Mouse (Mus musculus): Measurements from ENCODE around the gene Asb11.
A peak's percentile ranks its signal among the peaks of the same experiment; 100 is the strongest.

Gene Asb11

GRCm38 (mm10) chrX:164436709-164437108, at the start of gene Asb11:
Gene Asb11, plus strand, starts transcription at chrX:164436994.
- no peak for DNase-seq (ENCODE audit: low read depth, low spot score)

- no peak for DNase-seq (ENCODE audit: low read depth, low spot score)
Measured at GRCm38 (mm10) chrX:164394091-164394490, 42.7 kb upstream of the Asb11 start.

- peak; percentile 16 for DNase-seq (ENCODE audit: low read depth, low spot score)
Measured at GRCm38 (mm10) chrX:164398456-164398855, 38.3 kb upstream of the Asb11 start.

DNA sequence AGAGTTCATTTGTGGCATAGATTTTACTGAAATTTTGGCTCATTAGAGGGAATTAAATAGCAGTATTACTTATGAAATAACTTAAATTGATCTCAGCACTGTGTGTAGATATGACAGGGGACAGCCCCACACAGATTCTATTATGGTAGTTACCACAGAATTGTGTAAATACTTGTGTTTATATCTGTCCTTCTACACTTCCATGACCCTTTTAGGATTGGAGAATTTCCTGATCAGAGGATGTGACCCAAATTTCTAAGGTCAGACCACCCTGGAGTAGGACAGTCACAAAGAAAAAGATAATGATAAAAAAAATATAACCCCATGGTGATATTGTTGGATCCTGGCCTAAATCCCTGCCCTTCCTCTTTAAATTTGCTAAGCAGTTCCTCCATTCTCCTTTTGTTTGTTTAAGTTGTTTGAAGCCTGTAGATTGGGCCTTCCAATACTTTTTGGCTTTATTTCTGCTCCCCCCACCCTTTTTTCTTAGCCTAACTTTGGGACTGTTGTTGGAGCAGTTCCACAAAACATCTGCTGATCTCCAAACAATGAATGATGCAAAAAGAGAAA, 31.6 kb upstream of the Asb11 start:
- no peak for DNase-seq (ENCODE audit: low read depth, low spot score)

DNA sequence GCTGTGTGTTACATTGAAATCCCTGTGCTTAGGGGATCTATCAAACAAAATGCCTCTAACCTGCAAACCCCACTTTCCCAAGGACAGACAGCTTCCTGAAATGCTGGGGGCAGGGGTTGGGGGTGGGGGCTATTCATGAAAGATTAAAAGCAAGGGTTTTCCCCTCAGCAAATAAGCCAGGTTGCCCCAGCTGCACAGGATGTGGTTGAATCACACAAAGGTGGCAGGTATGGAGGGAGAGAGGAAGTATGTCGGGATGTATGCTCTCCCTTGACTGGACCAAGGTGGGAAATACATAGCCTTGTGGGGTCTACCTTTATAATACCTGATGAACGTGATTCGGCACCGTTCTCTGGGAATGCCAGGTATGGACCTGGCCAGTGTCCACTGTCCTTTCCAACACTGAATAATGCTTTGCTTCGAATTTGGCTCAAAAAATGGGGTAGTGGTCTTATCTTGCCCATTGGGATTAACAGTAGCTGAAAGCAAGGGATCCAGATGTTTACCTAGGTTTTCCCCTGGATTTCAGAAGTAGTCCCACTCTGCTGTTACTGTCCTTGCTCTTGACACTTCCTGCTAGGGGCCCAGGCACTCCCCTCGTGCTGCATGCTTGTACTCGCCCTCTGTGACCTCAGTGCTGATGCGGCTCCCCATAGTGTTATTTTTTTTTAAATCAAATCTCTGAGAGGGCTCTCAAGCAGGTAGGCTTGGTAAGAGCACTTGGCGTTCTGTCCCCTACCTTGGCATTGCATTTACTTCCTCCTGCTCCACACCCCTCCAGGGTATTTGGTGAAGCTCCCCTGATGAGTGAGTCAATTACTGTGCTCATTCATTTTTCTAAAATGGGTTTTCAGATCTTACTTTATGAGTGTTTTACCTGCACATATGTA, 30.4 kb upstream of the Asb11 start:
- DNase-seq (ENCODE audit: low read depth, low spot score) = peak; percentile 39

DNA sequence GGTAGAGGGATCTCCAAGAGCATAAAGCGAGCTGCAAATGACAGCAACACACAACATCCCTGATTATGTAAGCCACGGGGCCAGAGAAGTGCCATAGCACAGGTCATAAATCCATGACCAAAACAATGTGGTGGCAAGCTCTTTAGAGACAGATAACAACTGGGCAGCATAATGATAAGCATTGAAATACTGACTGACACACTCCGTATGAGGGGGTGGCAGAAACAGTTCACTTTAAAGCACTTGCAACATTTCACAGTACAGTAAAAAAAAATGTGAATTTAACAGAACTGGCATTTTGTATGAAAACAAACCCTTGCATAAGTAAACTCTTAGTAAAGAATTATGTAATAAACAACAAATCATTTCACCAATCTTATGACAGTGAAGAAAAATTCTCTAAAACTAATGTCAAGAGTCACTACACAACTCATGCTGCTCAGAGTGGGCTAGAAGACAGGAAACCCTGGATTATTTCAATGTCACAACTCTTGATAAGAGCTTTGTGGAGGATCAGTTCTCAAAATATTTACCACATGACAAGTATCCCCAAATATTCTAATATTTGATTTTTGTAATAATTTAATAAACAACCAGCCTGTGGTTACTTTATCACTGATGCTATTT, 28.4 kb upstream of the Asb11 start:
- DNase-seq (ENCODE audit: low read depth, low spot score) = no peak

GRCm38 (mm10) chrX:164410562-164410961, 26.2 kb upstream of the Asb11 start:
- DNase-seq (ENCODE audit: low read depth, low spot score) = no peak

GRCm38 (mm10) chrX:164416803-164417202, 20.0 kb upstream of the Asb11 start:
- DNase-seq (ENCODE audit: low read depth, low spot score) = no peak

DNA sequence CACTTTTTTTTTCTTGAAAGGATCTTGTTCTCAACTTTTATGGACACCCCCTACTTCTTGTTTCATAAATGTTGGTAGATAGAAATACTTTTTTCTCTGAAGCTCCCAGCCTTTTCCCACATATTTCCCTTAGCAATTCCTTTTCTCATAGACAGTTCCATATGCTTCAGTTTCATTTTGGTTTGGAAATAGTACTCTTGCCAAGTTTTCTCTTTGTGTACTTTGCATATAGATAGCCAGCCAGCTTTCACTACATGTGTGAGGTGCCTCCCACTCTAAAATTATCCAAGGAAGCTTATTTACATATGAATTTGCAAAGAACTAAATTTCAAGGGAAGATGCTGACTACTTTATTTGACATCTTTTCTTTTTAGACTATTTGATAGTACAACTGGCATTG, 18.8 kb upstream of the Asb11 start:
- no peak for DNase-seq (ENCODE audit: low read depth, low spot score)

- peak; percentile 96 for DNase-seq (ENCODE audit: low read depth, low spot score)
Measured at GRCm38 (mm10) chrX:164419471-164419939, 17.3 kb upstream of the Asb11 start, which contains the start of gene Piga. Gene Piga, plus strand, starts transcription at chrX:164419787.

GRCm38 (mm10) chrX:164419955-164420354, 16.8 kb upstream of the Asb11 start:
- DNase-seq (ENCODE audit: low read depth, low spot score) = no peak

DNA sequence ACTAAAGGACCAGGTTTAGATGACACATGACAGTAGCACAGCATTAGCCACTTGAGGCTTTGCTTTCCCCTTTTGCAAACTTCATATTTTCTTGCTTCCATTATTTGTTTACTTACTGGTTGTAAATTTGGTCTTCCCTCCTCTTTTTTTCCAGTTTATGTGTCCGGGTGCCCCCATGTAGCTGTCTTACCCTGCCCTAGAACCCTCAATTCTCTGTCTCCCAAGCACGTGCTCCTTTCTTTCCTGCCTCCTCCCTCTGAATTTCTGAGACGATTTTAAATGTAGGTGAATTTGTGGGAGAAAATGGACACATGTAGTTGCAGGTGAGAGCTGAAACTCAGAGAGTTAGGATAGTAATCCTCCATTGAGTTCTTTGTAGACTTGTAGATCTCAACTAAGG, 16.3 kb upstream of the Asb11 start:
- no peak for DNase-seq (ENCODE audit: low read depth, low spot score)

DNA sequence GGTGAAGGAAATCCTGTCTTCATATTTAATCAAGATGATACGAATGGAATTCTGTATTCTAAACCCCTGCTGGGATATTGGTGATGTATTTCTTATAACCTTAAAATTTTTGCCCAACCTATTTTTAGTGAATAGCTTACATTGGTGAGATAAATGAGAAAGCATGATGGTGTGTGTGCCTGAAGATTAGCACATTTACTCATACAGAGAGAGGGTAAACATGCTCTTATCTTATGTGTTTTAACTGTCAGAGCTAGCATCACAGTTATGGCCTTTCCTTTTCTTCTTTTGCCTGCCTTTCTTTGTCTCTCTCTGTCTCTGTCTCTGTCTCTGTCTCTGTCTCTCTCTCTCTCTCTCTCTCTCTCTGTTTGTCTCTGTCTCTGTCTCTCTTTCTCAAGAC, 12.0 kb upstream of the Asb11 start:
- no peak for DNase-seq (ENCODE audit: low read depth, low spot score)

DNA sequence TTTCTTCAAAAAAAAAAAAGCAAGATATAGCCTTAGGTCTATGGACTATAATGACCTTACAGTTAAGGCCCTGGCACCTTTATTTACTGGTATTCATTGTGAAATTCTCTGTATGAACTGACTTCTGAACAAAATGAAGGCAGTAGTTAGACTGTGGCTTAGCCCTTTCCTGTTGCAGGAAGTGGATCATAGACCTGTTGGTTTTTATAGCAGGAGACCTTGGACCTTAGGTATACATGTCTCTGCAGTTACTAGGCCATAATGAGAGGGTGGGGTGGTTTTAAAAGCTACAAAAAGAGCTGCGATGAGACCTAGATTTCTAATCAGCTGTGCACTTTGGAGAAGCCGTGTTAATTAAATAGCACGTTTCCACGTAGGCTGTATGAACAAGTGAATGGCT, 9.5 kb upstream of the Asb11 start:
- DNase-seq (ENCODE audit: low read depth, low spot score) = no peak

- DNase-seq (ENCODE audit: low read depth, low spot score) = no peak
Measured at GRCm38 (mm10) chrX:164428224-164428623, 8.6 kb upstream of the Asb11 start.

- DNase-seq (ENCODE audit: low read depth, low spot score) = no peak
Measured at GRCm38 (mm10) chrX:164430621-164431020, 6.2 kb upstream of the Asb11 start.

DNA sequence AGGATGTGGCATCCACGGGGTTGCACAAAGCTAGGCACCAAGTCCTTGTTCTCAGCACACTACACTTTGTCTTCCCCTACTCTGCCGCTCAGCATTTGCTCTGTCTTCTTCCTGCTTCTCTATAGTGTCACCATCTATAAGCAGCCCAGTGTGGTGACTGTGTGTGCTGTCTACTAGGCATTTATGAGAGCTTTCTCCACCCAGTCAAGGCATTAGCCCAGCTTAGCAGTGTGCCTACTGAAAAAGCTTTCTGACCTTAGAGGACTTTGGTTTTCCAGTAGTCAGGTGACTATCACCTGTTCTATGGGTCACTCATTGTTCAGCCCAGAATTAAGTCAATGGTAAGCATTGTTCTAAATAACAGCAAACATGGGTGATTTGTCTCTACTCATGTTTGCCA, 5.7 kb upstream of the Asb11 start:
- DNase-seq (ENCODE audit: low read depth, low spot score) = no peak

GRCm38 (mm10) chrX:164431541-164431940, 5.3 kb upstream of the Asb11 start:
- no peak for DNase-seq (ENCODE audit: low read depth, low spot score)

GRCm38 (mm10) chrX:164432682-164433081, 4.1 kb upstream of the Asb11 start:
- DNase-seq (ENCODE audit: low read depth, low spot score) = no peak

GRCm38 (mm10) chrX:164439462-164439861, 2.7 kb downstream of the Asb11 start:
- no peak for DNase-seq (ENCODE audit: low read depth, low spot score)

DNA sequence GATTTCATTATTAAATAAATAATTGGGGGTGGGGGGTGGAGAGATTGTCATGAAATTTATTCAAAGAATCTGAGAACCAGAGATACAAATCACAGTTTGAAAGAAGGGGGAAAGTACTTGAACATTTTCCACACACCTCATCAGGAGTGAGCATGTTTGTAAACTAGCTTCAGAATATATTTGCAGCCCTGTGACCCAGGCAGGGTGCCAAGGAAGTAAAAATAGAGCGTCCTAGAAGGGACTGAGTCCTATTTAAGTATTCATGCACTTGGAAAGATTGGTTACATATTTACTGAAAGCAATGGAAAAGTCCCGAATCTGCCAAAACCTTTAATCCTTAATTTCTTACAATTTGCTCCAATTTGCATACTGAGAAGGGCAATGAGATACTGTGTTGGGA, 3.3 kb downstream of the Asb11 start:
- no peak for DNase-seq (ENCODE audit: low read depth, low spot score)

DNA sequence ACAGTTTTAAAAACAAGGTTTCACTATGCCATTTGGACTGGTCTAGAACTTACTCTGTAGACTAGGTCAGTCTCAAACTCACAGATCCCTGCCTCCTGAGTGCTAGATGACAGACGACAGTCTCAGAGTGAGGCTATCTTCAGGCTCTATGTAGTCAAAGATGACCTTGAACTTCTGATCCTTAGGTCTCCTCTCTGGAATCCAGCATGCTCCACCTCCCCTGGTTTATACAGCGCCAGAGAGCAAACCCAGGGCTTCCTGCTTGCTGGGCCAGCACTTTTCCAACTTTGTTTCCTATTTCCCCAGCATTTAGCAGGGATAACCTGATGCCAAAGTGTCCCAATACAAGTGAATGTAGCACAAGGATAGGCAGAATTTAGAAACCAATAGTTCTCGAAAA, 3.9 kb downstream of the Asb11 start:
- DNase-seq (ENCODE audit: low read depth, low spot score) = no peak

GRCm38 (mm10) chrX:164441306-164441705, 4.5 kb downstream of the Asb11 start:
- DNase-seq (ENCODE audit: low read depth, low spot score) = no peak
